Mouse (Mus musculus) c-Kit-positive CD71-positive TER-119-positive erythroid progenitor cells, embryonic 14.5 days (primary cell): ENCODE results near the gene Tdrkh.
A peak's percentile ranks its signal among the peaks of the same experiment; 100 is the strongest.

Experiments used
- DNase-seq: peaks from one replicate; pipeline ENCODE4 v3.0.0-alpha.2; 2013; ENCODE audit warnings: low spot score

The Tdrkh gene

GRCm38 (mm10) chr3:94389420-94389819 is 23.7 kb upstream of the Tdrkh start:
- DNase-seq, result no peak

- DNase-seq, result no peak
Measured at GRCm38 (mm10) chr3:94391001-94391400, 22.1 kb upstream of the Tdrkh start.

- no peak for DNase-seq
Measured at GRCm38 (mm10) chr3:94392128-94392527, 20.9 kb upstream of the Tdrkh start.

GRCm38 (mm10) chr3:94393049-94393448 is 20.0 kb upstream of the Tdrkh start:
- no peak for DNase-seq

- no peak for DNase-seq
Measured at GRCm38 (mm10) chr3:94396336-94396735, 16.7 kb upstream of the Tdrkh start.

- no peak for DNase-seq
Measured at GRCm38 (mm10) chr3:94396851-94397250, 16.2 kb upstream of the Tdrkh start.

- DNase-seq, result no peak
Measured at GRCm38 (mm10) chr3:94398217-94398616, 14.9 kb upstream of the Tdrkh start, which contains the start of gene Lingo4. TSS of gene Lingo4 (plus strand) at chr3:94398517.

- DNase-seq, result no peak
Measured at GRCm38 (mm10) chr3:94398943-94399481, 14.1 kb upstream of the Tdrkh start.

- no peak for DNase-seq
Measured at GRCm38 (mm10) chr3:94399663-94400310, 13.3 kb upstream of the Tdrkh start.

- no peak for DNase-seq
Measured at GRCm38 (mm10) chr3:94402451-94402850, 10.6 kb upstream of the Tdrkh start.

- DNase-seq, result no peak
Measured at GRCm38 (mm10) chr3:94404366-94405054, 8.6 kb upstream of the Tdrkh start.

- no peak for DNase-seq
Measured at GRCm38 (mm10) chr3:94405561-94405960, 7.5 kb upstream of the Tdrkh start.

- DNase-seq, result no peak
Measured at GRCm38 (mm10) chr3:94412530-94412929, 543 bp upstream of the Tdrkh start.

- no peak for DNase-seq
Measured at GRCm38 (mm10) chr3:94430980-94431379, 17.9 kb downstream of the Tdrkh start.

- no peak for DNase-seq
Measured at GRCm38 (mm10) chr3:94434305-94434704, 21.2 kb downstream of the Tdrkh start.

- no peak for DNase-seq
Measured at GRCm38 (mm10) chr3:94436420-94436819, 23.3 kb downstream of the Tdrkh start.

GRCm38 (mm10) chr3:94441182-94441581 is 28.1 kb downstream of the Tdrkh start:
- no peak for DNase-seq

GRCm38 (mm10) chr3:94442951-94443596 is 30.0 kb downstream of the Tdrkh start, which contains the start of gene Mrpl9:
TSS of gene Mrpl9 (plus strand) at chr3:94443318.
- peak; percentile 88 for DNase-seq

- DNase-seq, result no peak
Measured at GRCm38 (mm10) chr3:94443597-94443964, 30.5 kb downstream of the Tdrkh start, which contains the start of gene Oaz3. TSS of gene Oaz3 (minus strand) at chr3:94443915.

GRCm38 (mm10) chr3:94449377-94449776 is 36.3 kb downstream of the Tdrkh start:
- DNase-seq, result no peak

- peak; percentile 85 for DNase-seq
Measured at GRCm38 (mm10) chr3:94456529-94457000, 43.5 kb downstream of the Tdrkh start.

GRCm38 (mm10) chr3:94457055-94457454 is 44.0 kb downstream of the Tdrkh start:
- DNase-seq, result no peak

- no peak for DNase-seq
Measured at GRCm38 (mm10) chr3:94459834-94460233, 46.8 kb downstream of the Tdrkh start.
